Mouse (Mus musculus): Measurements from ENCODE around the gene Ints4. TPM values are rescaled to one million over a fixed set of nuclear protein-coding genes. Genes with fewer than 3 reads are reported as not detected.

Ints4 gene
- total RNA-seq, 2 experiments from 2014 or later: 25.9 to 26.0 TPM

DNA sequence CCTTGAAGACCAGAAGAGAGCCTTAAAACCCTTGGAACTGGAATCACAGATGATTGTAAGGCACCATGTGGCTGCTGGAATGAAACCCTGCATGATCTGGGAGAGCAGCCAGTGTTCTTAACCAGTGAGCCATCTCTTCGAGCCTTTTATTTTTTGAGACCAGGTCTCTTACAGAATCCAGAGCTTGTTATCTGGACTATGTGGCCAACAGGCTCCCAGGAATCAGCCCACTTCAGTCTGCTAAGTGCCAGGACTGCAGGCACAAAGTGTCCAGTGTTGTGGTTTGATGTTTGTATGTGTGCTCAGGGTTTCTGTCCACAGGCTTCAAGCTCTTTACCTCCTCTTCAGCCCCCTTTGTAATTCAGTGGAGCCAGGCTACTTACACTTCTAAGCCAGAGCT lies 34.0 kb downstream of the Ints4 start:
- no peak for DNase-seq (ENCODE audit: extremely low spot score in 1 of 2, low spot score in 2 of 2)
- intact Hi-C loops (cut with DNase I): no loop called here

DNA sequence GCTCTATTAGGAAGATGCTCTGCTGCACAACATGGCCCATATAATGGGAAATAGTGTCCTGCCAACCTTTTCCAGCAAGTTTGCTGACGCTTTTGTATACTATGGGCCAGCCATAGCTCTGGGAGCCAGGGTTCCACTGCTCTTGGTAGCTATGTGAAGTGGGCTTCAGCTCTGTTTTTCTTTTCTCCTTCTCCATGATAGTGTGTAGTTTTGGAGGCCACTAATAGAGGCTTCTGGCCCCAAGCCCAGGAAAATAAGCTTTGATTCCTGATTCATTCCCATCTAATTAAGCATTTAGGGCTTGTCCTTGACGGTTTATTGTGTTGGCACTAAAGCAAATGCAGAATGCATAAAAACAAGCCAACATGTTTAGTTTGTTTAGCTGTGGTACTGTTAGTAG lies 39.2 kb downstream of the Ints4 start:
- peak in 1 of 2 experiments; percentile 8 for DNase-seq (ENCODE audit: extremely low spot score in 1 of 2, low spot score in 2 of 2)
- intact Hi-C loops (cut with DNase I): no loop called here

DNA sequence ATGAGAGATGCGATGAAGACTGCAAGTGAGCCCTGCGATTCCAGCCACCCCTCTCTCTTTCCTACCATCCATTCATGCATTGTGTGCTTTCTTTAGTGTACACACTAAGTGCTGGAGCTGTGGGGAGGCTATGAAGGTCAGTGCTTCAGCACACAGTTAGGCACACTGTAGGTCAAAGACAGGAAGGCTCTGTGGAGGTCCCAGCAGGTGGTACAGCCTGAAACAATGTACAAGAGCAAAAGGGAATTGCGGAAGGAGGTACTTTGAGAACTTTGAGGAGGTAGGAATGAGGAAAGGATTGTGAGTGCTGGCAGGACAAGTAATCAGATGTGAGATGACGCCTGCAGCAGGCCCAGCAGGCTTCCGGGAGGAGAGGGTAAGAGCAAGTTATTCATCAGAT lies 54.8 kb downstream of the Ints4 start:
- no peak for DNase-seq (ENCODE audit: extremely low spot score in 1 of 2, low spot score in 2 of 2)
- intact Hi-C loops (cut with DNase I): no loop called here

DNA sequence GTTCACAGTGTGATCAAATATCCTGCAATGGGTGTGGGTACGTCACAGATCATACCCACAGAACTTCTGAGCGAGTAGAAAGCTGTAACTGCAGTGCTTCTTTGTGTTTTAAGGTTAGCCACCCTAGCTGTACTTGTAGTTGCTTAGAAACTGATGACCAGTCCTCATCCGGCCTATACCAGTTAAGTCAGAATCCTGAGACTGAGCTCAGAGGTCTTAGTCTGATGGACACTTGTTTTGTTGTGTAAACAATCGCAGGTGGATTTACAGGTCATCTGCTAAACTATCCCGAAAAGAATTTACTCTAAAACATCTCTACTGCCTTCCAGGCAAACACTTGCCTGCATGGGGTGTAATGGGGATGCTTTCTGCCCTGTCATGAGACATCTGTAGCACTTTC lies 55.8 kb downstream of the Ints4 start:
- intact Hi-C loops (cut with DNase I): no loop called here
- DNase-seq (ENCODE audit: extremely low spot score in 1 of 2, low spot score in 2 of 2): no peak

DNA sequence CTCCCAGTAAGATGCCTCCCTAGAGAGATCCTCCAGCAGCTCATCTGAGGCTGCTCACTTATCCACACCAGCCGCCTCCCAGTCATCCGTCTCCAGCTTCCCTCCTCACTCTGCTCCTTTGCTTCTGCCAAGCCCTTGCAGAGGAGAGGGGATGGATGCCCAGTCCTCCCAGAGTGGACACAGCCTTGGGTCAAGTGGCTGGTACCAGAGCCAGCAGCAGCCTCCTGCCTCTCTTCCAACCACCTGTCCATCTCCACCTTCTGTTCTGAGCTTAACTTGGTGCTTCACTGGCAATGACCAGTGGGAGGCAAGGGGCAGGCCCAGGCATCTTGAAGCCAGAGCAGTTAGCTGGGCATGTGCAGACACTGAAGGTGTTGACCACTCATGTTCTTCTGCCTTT lies 65.7 kb downstream of the Ints4 start:
- intact Hi-C loops (cut with DNase I): no loop called here
- no peak for DNase-seq (ENCODE audit: extremely low spot score in 1 of 2, low spot score in 2 of 2)

DNA sequence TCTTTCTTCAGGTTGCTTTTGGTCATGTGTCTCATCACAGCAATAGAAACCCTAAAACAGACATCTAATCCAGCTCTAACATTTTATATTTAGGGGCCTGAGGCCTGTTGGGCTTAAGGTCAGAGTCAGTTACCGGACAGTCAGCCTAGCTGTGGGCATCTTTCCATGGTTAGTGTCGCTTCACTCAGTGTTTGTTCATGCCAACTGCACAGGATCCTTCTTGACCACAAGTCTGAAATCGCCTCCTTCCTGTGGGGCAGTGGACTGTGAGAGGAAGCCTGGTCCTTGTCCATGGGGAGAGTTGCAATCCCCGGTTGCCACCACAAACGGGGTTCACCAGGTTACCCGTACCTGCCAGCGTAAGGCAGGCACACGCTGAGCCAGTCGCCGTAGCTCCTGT lies 68.5 kb downstream of the Ints4 start:
- no peak for DNase-seq (ENCODE audit: extremely low spot score in 1 of 2, low spot score in 2 of 2)
- intact Hi-C loops (cut with DNase I): no loop called here

DNA sequence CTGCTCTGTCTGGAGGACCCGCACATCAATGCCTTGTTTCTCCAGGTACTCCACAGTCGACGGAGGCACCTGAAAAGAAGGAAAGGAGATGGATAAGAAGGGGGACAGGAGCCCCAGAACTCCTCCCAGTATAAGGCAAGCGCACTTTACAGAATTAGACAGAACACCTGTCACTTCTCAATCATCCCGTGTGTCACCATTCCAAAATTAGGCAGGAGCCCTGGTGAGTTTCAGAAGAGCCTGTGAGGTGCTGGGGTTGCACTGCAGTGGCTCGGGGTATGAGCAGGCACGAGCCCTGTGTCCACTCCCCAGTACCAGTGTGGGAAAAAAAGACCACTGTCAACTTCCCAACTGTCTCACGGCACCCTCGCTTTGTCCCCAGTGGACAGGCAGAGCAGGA lies 69.9 kb downstream of the Ints4 start:
- DNase-seq (ENCODE audit: extremely low spot score in 1 of 2, low spot score in 2 of 2): no peak
- intact Hi-C loops (cut with DNase I): no loop called here

DNA sequence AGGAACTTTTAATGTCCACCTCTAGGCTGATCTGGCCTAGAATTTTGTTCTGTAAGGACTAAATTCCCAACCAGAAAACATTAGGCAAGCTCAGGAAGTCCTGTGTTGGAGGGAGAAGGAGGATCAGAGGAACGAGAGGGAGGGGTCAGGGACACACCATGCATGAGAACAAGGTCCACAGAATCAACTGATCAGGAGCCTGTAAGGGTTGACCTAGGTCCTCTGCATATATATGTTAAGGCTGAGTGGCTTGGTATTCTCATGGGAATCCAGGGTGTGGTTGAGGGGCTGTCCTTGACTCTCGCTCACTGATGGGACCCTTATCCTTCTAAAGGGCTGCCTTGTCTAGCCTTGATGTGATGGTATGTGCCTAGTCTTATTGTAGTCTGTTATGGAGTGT lies 82.8 kb downstream of the Ints4 start:
- intact Hi-C loops (cut with DNase I): no loop called here

DNA sequence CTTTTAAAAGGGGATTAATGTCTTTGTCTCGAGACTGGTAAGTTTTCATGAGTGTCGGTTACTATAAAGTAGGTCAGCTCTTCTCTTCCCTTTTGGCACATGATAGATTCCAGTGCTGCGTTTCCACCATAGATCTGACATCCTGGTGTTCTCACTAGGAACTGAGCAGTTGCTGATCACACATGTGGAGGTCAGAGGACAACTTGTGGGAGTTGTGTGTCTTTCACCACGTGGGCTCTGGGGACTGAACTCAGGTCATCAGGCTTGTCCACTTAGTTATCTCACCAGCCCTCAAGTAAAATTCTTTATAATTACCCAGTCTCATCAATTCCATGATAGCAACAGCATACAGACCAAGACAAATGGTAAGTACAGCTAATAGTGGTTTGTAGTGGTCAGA lies 88.6 kb downstream of the Ints4 start:
- no peak for DNase-seq (ENCODE audit: extremely low spot score in 1 of 2, low spot score in 2 of 2)
- intact Hi-C loops (cut with DNase I): no loop called here

More for the DNA sequence above, 82.8 kb downstream of the Ints4 start:
- no peak for DNase-seq (ENCODE audit: extremely low spot score in 1 of 2, low spot score in 2 of 2)

DNA sequence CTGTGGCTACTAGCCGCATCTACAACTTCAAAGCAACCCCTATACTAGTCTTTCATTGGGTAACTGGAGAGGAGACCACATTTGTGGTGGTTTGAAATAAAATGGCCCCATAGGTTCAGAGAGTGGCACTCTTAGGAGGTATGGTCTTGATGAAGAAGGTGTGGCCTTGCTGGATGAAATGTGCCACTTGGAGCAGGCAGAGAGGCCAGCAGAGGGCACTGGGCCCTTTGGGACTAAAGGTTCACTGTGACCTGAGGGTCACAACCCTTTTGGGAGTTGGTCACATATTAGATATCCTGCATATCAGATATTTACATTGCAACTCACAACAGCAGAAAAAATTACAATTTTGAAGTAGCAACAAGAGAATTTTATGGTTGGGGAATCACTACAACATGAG lies 89.6 kb downstream of the Ints4 start:
- intact Hi-C loops (cut with DNase I): no loop called here
- DNase-seq (ENCODE audit: extremely low spot score in 1 of 2, low spot score in 2 of 2): no peak

DNA sequence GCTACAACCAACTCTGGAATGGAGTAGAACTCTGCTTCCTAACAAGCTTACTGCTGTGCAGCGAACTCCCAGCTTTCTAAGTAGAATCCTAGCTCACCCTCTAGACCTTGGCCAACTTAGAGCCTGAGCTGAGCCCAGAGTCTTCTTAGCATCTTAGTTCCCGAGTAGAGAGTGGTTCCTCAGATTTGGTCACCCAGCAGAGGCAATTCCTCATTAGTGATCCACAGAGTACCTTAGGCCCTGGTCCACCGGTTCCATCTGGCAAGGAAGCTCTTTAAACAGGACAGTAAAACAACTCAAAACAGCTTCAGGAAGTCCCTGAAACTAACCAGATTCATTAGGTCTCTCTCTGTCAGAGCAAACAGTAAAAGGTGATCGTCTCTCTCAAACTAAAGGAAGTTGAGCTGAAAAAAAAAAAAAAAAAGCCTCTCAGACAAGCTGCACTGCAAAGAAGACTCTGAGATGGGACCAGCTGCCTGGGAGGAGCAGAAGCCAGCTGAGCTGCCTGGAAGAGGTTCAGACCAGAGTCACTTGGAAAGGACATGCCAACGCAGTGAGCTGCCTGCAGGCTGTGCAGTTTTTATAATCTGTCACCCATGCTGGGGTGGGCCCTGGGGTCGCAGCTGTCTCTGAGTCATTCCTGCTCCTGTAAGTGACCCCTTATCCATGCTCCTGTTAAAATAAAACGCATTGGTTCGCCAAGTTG lies 97.8 kb downstream of the Ints4 start:
- DNase-seq (ENCODE audit: extremely low spot score in 1 of 2, low spot score in 2 of 2): peak; percentile 20 to 52
- intact Hi-C loops (cut with DNase I): loop anchor here (5.0 kb wide), 3 partner anchors 79 to 151 kb away; partner anchors contain the start of gene Ints4

DNA sequence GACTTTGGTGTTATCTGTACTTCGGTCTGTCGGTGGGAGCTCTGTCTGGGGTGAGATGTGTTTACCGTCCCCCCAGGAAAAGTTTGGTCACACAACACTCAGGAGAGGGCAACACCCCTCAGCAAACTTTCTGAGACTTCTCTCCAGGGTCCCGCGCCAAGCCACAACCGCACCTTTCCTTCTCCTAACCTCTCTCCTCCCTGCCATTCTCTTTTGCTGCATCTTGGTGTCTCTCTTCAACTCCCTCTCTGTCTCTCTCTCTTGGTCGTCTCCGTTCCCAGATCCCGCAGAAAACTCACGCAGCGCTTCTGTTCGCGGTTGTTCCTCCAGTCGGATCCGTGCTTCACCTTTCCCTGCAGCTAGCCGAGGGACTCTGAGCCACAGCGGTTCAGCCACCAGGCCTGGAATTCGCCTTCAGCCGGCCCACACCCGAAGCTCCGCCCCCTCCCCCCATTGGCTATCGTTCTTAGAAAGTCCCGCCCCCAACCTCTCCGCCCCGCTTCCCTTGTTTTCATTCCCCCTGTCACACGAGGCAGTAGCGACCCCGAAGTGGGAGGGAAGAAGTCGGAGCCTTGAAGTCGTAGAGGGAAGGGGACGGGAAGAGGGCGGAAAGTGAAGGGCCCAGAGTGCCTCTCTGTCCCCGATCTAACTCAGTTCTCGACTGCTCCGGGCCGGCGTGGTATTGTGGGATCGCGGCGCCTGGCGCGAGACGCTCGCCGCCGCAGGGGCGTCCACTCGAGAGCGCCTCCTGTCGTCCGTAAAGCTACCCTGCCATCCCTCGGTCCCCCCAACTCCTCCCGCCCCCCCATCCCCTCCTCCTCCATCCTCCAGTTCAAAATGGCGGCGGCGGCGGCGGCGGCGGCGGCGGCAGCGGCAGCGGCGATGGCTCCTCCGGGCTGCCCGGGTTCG lies 98.6 kb downstream of the Ints4 start, which contains the start of the genes Aamdc and Rsf1:
Gene Aamdc, minus strand, starts transcription at position 431 of the 909 bp plus-strand sequence.
Gene Rsf1, plus strand, starts transcription at position 823 of the 909 bp plus-strand sequence.
- DNase-seq (ENCODE audit: extremely low spot score in 1 of 2, low spot score in 2 of 2): peak; percentile 93 to 97

DNA sequence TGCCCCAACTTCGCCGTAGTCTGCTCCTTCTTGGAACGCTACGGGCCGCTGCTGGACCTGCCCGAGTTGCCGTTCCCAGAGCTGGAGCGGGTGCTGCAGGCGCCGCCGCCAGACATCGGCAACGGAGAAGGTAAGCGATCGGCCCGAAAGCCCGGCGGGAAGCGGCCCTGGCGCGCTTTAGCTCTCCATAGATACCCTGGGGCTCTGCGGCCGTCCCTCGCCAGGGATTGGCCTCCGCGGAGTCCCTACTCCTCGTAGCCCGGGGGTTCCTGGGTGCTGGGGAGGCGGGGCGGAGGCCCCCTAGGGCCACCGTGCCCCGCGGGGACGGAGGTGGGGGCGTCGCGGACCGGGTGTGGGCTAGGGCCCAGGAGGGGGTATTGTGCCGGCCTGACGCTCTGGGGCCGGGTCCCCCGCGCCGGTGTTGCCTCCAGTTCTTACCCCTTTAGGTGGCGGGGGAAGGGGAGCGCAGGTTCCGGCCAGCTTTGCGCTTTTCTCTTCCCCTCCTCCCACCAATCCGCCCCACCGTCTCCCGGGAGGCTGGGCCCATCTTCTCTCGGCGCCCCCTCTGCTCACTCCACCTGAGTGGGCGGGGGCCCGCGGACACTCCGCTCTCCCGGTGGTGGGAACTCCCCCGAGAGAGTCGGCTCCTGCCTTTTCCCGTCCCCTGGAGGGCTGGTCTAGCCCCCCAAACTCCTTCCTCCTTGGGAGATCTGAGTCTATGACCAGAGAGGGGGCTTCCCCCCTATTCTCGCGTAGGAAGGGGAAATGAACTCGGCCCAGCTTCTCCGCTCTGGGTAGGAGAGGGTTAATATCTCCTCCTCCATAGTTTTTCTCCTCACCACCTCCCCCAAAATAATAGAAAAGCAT lies 99.5 kb downstream of the Ints4 start:
- intact Hi-C loops (cut with DNase I): loop anchor here (5.0 kb wide), 4 partner anchors 77 to 153 kb away; partner anchors contain the start of gene Ints4
- peak; percentile 31 to 79 for DNase-seq (ENCODE audit: extremely low spot score in 1 of 2, low spot score in 2 of 2)

More for the DNA sequence above, 98.6 kb downstream of the Ints4 start, which contains the start of the genes Aamdc and Rsf1:
- intact Hi-C loops (cut with DNase I): loop anchor here (5.0 kb wide), 3 partner anchors 78 to 152 kb away; partner anchors contain the start of gene Ints4

DNA sequence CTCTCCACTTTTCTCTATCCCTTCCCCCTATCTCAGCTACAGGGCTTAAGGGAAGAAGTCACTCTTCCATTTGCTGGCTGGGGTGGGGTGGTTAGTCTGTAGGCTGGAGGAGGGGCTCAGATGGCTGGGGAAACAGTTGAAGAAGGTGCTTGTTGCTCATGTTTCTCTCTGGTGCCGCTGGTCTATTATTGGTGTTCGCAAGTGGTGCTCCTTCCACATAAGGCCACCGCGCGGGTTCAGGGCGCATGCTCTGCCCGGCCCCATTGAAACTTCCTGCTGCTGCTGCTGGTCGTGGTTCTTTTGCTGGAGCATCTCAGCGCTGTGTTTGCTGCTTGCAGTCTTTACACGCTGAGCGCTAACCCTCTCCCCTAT lies 100.1 kb downstream of the Ints4 start:
- intact Hi-C loops (cut with DNase I): loop anchor here (5.0 kb wide), 1 partner anchor 96 kb away; no protein-coding TSS in a partner anchor

DNA sequence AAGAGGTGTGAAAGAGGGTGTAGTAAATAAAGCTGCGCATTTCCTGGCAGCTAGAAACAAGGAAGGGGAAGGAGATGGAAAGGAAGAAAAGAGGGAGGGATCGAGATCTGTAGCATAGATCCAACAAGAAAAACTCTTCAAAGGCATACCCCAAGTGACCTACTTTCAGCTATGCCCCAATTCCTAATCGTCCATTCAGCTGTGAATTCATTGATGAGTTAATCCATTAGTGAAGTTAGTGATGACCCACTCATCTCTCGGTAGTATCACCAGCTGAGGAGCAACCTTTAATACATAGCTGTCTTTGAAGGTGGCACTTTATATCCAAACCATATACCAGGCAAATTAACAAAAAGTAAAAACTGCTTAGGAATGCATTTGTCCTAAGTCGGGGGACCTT lies 107.8 kb downstream of the Ints4 start:
- intact Hi-C loops (cut with DNase I): no loop called here

More for the DNA sequence above, 100.1 kb downstream of the Ints4 start:
- peak; percentile 76 to 87 for DNase-seq (ENCODE audit: extremely low spot score in 1 of 2, low spot score in 2 of 2)

DNA sequence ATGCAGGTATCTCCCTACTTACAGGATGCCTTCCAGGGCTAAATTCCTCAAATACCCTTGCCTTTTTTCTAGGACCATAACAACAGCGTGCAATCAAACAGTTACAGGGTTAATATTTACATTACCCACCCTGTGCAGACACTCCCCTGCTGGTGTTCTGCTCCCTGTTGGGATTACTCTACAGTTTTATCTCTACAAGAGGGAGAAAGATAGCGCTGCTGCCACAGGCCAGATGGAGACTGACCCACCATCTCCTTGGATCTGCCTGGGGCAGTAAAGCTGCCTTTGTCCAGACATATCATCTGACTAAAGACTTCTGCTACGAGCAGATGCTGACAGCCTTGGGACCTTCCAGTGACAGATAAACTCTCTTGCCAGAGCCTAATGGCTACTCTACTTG lies 109.7 kb downstream of the Ints4 start:
- intact Hi-C loops (cut with DNase I): no loop called here
- DNase-seq (ENCODE audit: extremely low spot score in 1 of 2, low spot score in 2 of 2): no peak

More for the DNA sequence above, 107.8 kb downstream of the Ints4 start:
- DNase-seq (ENCODE audit: extremely low spot score in 1 of 2, low spot score in 2 of 2): no peak
